Mouse (Mus musculus): Measurements from ENCODE around the gene Ccnjl. TPM values are rescaled to one million over a fixed set of nuclear protein-coding genes. Genes with fewer than 3 reads are reported as not detected.

Ccnjl gene
- polyA plus RNA-seq, 1 experiment = 0.57 TPM

DNA sequence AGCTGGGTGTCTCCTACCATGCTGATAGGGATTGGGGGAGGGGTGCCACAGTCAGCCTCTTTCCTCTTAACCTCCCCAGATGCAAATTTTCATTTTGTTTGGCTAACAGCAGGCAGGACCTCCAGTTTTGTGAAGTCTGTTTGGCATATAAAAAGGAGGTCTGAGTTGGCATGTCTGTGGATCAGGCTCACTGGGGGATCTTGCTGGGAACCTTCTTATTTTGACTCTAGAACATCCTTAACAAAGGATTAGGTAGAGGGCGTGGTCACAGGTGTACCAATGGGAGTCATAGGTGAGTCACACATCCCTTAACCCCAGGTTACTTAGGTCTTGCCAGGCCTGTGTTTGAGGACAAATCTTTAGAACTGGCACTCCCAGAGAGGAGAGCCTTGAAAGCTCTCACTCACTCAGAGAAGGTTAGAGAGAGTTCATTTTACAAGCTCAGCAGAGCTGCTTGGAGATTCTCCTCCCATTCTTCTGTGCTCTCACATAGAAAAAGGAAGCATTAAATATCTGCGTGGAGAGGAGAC, 15.9 kb upstream of the Ccnjl start:
- Histone ChIP-seq H3K4me1 (ENCODE audit: control insufficient read depth, insufficient read depth, low read length) (peaks cover 2% of the 10 kb centered on the region; the same call in 1 of the 2 replicates), H3K4me3 (replicated peaks; ENCODE audit: control insufficient read depth, low read depth, low read length) (no peak overlapping the region), H3K27ac (ENCODE audit: control insufficient read depth, insufficient read depth, low read depth, low read length, poor library complexity) (no peak overlapping the region)
- 66% methylated on average over 2 of the region's 2 CpGs for WGBS
- TF ChIP-seq POLR2A (IDR thresholded peaks at IDR 0.05; ENCODE audit: borderline replicate concordance, control insufficient read depth, low read depth, low read length) (no peak), CTCF (IDR thresholded peaks at IDR 0.05; ENCODE audit: control insufficient read depth, insufficient read depth, low read length) (no peak)

DNA sequence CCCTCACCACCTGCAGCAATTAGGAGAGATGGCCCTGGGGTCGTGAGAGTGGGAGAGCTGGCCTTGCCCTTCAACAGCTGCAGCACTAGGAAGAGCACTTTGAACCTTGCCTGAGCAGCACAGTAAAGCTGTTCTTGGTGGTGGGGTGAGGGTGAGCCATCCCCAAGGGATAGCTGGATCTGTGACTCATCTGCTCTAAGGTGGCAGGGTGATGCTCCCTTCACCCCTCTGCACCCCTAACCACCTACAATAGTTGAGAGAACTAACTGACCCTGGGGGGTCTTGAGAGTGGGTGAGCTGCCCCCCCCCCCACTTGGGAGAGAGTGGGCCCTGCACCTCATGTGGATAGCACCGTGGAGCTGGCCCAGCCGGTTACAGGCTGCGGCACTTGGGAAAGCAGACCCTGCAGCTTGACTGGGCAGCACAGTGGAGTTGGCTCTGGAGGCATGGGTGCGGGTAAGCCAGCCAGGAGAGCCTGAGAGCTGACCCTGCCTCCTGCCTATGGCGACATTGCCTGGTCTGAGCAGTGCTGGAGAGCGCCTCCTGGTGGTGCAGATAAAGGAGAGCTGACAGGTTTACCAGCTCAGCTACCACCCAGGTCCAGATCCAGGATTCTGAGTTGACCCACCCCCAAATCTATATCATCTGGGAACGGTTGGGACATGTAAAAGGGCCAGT, 12.1 kb upstream of the Ccnjl start:
- Histone ChIP-seq H3K4me1 (ENCODE audit: control insufficient read depth, insufficient read depth, low read length) (no peaks in the 10 kb centered on the region), H3K4me3 (replicated peaks; ENCODE audit: control insufficient read depth, low read depth, low read length) (no peak overlapping the region), H3K27ac (ENCODE audit: control insufficient read depth, insufficient read depth, low read depth, low read length, poor library complexity) (no peak overlapping the region)
- WGBS = 60% methylated on average over 8 of the region's 8 CpGs
- TF ChIP-seq POLR2A (IDR thresholded peaks at IDR 0.05; ENCODE audit: borderline replicate concordance, control insufficient read depth, low read depth, low read length) (no peak), CTCF (IDR thresholded peaks at IDR 0.05; ENCODE audit: control insufficient read depth, insufficient read depth, low read length) (peak; percentile 67)

DNA sequence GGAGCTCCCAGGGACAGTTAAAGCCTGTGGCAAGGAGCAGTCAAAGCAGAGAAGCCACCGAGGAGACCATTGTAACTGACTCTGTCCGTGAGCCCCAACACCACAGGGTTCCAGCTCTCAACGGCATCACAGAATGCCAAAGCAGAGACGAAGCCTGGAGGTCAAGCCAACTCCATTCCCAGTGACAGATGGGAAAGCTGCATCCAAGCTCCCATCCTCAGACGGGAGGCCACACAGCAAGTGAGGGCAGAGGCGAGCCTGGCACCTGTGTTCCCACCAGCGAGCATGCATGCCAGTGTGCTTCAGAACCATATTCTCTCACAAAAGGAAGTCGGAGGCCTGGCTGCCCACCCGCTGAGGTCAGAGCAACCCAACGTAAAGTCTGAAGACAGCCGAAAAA, 10.9 kb upstream of the Ccnjl start:
- no peak overlapping the region for H3K27ac ChIP-seq (ENCODE audit: control insufficient read depth, insufficient read depth, low read depth, low read length, poor library complexity)
- H3K4me3 ChIP-seq (replicated peaks; ENCODE audit: control insufficient read depth, low read depth, low read length) = no peak overlapping the region
- no peaks in the 10 kb centered on the region for H3K4me1 ChIP-seq (ENCODE audit: control insufficient read depth, insufficient read depth, low read length)
- no peak for TF ChIP-seq CTCF (IDR thresholded peaks at IDR 0.05; ENCODE audit: control insufficient read depth, insufficient read depth, low read length)
- no peak for TF ChIP-seq POLR2A (IDR thresholded peaks at IDR 0.05; ENCODE audit: borderline replicate concordance, control insufficient read depth, low read depth, low read length)
- WGBS = 86% methylated on average over 11 of the region's 11 CpGs

DNA sequence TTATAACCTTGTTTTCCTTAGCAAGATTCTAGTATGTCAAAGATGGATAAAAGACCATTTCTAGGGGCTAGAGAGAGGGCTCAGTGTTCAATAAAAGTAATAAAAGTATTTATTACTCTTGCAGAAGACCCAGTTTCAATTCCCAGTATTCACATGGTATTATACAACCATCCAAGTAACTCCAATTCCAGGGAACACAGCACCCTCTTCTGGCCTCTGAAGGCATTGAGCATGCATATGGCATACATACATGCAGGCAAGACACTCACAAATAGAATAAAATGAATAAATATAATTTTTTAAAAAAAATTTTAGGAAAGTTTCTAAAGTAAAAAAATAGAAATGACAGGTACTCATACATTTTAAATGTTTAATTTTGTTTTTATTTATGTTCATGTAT, 10.5 kb upstream of the Ccnjl start:
- no peaks in the 10 kb centered on the region for H3K4me1 ChIP-seq (ENCODE audit: control insufficient read depth, insufficient read depth, low read length)
- H3K4me3 ChIP-seq (replicated peaks; ENCODE audit: control insufficient read depth, low read depth, low read length) = no peak overlapping the region
- TF ChIP-seq CTCF (IDR thresholded peaks at IDR 0.05; ENCODE audit: control insufficient read depth, insufficient read depth, low read length) (no peak), POLR2A (IDR thresholded peaks at IDR 0.05; ENCODE audit: borderline replicate concordance, control insufficient read depth, low read depth, low read length) (no peak)
- H3K27ac ChIP-seq (ENCODE audit: control insufficient read depth, insufficient read depth, low read depth, low read length, poor library complexity) = no peak overlapping the region

DNA sequence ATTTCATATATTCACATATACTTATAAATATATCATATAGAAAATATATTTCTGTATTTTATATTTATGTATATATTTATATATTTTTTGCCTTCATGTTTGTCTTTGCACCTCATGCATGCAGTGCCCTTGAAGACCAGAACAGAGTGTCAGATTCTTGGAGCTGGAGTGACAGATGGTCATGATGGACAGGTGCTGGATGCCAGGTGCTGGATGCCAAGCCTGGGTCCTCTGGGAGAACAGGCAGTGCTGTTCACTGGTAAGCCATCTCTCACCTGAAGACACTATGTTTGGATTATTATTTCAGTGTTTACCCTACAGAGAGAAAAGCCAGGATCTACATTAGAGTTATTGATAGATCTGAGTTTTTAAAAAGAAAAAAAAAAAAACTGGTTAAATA, 9.8 kb upstream of the Ccnjl start:
- TF ChIP-seq CTCF (IDR thresholded peaks at IDR 0.05; ENCODE audit: control insufficient read depth, insufficient read depth, low read length) (no peak), POLR2A (IDR thresholded peaks at IDR 0.05; ENCODE audit: borderline replicate concordance, control insufficient read depth, low read depth, low read length) (no peak)
- Histone ChIP-seq H3K4me1 (ENCODE audit: control insufficient read depth, insufficient read depth, low read length) (no peaks in the 10 kb centered on the region), H3K4me3 (replicated peaks; ENCODE audit: control insufficient read depth, low read depth, low read length) (no peak overlapping the region), H3K27ac (ENCODE audit: control insufficient read depth, insufficient read depth, low read depth, low read length, poor library complexity) (no peak overlapping the region)

DNA sequence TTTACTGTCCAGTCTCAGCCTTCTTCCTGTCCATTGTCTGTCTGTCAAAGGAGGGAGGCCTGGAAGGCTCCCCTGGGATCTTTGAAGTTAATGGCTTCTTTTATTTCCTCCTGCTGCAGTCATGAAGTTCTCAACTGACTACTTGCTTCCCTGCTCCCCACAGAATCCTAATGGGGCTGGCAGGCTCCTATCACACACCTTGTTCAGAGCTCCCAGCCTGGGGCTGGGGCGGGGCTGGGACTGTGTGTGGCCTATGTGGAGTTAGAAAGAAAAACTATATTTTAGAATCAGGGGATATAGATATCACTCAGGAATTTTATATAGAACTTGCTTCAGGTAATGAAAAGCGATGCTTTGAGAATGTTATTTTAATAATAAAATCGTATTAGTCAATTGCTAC, 8.1 kb upstream of the Ccnjl start:
- WGBS = 77% methylated on average over 3 of the region's 3 CpGs
- Histone ChIP-seq H3K4me1 (ENCODE audit: control insufficient read depth, insufficient read depth, low read length) (no peaks in the 10 kb centered on the region), H3K4me3 (replicated peaks; ENCODE audit: control insufficient read depth, low read depth, low read length) (no peak overlapping the region), H3K27ac (ENCODE audit: control insufficient read depth, insufficient read depth, low read depth, low read length, poor library complexity) (no peak overlapping the region)
- TF ChIP-seq CTCF (IDR thresholded peaks at IDR 0.05; ENCODE audit: control insufficient read depth, insufficient read depth, low read length) (no peak), POLR2A (IDR thresholded peaks at IDR 0.05; ENCODE audit: borderline replicate concordance, control insufficient read depth, low read depth, low read length) (no peak)

DNA sequence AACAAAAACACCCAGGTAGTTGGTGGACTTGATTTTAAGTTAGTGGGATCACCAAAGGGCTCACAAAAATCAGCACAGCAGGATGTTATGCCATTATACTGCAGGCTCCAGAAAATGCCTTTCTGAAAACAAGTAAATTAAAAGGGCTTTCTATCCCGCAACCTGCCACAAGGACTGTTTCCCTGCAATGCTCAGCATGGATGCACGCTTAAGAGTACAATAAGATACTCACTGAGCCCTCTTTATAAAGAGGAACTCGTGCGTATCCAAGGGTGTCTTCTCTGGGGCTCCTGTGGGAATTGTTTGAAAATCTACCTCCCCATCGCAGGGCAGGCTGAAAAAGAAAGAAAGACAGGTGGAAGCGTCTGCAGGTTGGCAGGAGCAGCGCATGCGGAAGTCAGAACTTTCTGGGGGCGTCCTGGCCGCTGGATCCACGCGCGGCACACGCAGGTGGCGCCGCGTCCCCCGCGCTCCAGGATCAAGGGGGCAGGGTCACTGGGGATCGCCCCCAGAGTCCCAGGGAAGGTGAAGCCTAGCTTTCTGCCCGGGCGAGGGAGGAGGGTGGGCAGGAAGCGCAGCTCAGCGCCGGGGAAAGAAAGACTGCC, 404 bp upstream of the Ccnjl start:
- no peak for TF ChIP-seq POLR2A (IDR thresholded peaks at IDR 0.05; ENCODE audit: borderline replicate concordance, control insufficient read depth, low read depth, low read length)
- TF ChIP-seq CTCF (IDR thresholded peaks at IDR 0.05; ENCODE audit: control insufficient read depth, insufficient read depth, low read length) = no peak
- WGBS = 2% methylated on average over 23 of the region's 25 CpGs
- no peak overlapping the region; the same call in 1 of the 2 replicates for H3K27ac ChIP-seq (ENCODE audit: control insufficient read depth, insufficient read depth, low read depth, low read length, poor library complexity)
- H3K4me3 ChIP-seq (replicated peaks; ENCODE audit: control insufficient read depth, low read depth, low read length) = peak overlapping the region; percentile 52
- H3K4me1 ChIP-seq (ENCODE audit: control insufficient read depth, insufficient read depth, low read length) = no peaks in the 10 kb centered on the region

DNA sequence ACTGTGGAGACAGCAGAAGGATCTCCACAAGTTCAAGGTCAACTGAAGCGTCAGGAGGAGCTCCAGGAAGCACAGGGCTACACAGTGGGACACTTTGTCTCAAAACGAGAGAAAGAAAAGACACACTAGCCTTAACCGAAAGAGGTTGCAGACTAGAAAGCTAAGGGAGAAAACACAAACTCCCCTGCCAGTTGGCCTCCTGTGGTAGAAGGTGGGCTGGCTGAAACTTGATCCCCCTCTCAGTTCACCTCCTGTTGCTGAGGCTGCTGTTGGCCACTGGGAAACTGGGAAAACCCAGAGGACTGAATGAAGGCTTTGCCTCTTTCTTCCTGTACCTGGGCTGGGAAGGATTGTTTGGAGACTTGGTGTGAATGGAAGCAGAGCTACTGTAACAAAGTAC, 1.5 kb downstream of the Ccnjl start:
- WGBS = 76% methylated on average over 3 of the region's 3 CpGs
- no peak overlapping the region for H3K27ac ChIP-seq (ENCODE audit: control insufficient read depth, insufficient read depth, low read depth, low read length, poor library complexity)
- TF ChIP-seq CTCF (IDR thresholded peaks at IDR 0.05; ENCODE audit: control insufficient read depth, insufficient read depth, low read length) = no peak
- no peak for TF ChIP-seq POLR2A (IDR thresholded peaks at IDR 0.05; ENCODE audit: borderline replicate concordance, control insufficient read depth, low read depth, low read length)
- no peak overlapping the region for H3K4me3 ChIP-seq (replicated peaks; ENCODE audit: control insufficient read depth, low read depth, low read length)
- H3K4me1 ChIP-seq (ENCODE audit: control insufficient read depth, insufficient read depth, low read length) = no peaks in the 10 kb centered on the region
